Mouse (Mus musculus) WW6 (cell line): ENCODE results near the gene Lgsn.

Source experiments
- DNase-seq: peaks from one replicate; pipeline ENCODE4 v3.0.0-alpha.2; 2013; ENCODE audit warnings: low read depth, low spot score

Lgsn gene

DNA sequence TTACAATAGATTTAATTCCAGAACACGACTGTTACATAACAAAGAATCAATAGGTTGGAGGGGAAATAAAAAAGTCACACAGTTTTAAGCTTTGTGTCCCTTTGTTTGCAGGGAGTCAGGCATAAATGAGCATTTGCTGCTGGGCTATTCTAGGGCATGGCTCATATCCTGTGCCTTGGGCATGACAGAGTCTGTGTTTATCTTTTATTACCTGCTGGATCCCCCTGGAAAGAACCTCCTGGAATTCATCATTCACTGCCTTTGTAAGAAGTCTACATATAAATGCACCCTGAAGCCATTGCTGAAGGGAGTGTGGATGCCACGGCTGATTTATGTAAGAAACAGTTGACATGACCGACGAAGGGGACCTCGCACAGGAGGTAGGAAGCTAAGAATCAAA is at the start of gene Lgsn:
Gene Lgsn (plus strand): TSS at position 301 of the 400 bp plus-strand sequence.
- DNase-seq: no peak

DNA sequence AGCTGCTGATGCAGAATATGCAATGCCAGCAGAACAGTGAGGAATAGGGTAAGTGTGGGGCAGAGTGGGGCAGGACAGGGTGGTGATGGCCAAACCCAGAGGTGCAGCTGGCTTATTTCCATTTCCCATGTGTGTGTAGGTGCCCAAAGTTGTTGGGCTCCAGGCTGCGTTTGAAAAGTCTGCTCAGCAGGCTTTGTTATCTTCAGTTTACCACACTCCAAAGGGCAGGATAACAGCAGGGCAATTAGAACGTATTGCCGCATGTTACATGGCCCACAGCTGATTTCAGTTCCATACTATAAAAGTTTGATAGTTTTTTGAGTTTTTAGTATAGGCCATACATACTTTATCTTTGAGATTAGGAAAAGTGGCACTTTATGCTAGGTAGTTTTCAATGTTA is 37.8 kb upstream of the Lgsn start:
- no peak for DNase-seq

DNA sequence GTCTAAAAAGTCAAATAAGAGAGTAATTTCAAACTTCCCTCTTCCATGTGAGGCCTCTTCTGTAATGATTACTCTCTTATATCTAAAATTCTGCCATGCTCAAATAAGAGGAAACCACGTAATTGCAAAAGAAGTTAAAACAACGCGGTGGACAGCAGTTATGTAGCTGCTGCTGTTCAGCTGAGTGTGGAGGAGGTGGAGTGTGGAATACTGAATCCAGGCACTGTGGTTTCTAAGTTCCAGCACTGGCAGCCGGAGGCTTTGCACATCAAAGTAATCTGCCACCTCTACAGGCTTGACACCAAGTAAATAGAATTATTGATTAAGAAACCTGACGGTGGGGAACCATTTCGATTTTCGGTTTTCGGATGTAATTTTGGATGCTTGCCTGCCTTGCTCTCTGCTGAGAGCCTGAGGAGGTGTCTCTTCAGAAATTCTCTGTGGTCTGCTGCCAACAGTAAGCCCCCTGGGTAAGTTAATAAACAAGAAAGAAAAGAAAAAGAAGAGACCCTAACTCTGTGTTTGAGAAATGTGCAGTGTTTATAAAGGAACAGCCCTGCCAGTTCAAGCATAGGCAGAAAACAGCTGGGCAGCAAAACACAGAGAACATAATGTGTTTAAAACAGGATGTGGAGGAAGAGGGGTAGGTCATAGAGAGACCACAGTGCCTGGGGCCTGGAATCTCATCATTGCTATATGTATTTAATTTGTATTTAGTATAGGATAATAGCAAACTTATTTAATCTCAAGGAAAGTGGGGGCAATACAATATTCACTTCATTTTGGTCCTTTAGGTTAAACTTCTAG is 33.7 kb upstream of the Lgsn start:
- DNase-seq: no peak

DNA sequence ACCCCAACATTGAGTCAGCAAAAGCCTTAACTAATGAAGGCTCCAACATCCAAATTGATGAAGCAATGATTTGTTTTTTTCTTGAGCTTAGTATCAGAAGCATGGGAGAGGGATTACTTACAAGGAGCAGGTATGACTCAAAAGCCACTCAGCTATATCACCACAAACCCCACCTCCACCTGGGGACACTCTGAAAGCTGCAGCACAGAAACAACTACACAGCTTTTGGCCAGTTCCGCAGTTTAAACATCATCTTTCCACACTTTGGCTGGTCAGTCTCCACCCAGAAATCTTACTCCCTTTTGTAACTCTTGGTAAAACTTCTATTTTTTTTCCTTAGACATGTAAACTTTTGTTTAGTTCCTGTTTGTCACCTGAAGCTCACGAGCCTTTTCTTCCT is 32.6 kb upstream of the Lgsn start:
- no peak for DNase-seq

DNA sequence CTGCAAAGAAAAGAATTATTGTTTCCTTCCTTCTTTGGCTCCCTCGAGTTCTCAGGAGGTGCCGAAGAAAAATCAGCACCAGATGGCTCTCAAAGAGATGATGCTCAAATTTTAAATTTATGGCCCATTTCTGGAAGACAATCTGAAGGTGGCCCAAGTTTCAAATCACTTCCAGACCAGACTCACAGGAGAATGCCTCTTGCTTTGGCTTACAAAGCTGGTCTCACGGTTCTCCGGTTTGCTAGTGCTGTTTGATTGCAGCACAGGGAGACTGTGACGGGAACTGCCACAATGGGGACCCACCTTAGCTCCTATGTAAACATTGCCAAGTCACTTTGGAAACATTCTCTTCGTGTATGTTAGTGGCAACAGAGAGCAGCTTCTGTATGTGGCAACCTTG is 26.5 kb upstream of the Lgsn start:
- no peak for DNase-seq

DNA sequence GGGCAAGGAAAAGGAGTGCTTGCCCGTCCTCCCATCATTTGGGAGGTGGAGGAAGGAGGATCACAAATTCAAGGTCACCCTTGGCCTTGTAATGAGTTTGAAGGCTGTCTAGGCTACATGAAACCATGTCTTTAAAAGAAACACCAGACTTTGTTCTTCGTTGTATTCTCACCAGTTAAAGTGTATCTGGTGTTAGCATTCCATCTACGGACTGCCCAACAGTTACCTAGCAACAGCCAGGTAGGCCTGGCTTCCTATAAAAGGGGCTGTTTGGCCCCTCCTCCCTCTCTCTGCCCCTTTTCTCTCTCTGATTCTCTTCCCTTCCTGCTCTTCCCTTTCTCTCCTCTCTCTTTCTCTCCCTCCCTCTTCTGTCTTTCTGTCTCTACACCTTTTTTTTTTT is 25.7 kb upstream of the Lgsn start:
- DNase-seq: no peak

DNA sequence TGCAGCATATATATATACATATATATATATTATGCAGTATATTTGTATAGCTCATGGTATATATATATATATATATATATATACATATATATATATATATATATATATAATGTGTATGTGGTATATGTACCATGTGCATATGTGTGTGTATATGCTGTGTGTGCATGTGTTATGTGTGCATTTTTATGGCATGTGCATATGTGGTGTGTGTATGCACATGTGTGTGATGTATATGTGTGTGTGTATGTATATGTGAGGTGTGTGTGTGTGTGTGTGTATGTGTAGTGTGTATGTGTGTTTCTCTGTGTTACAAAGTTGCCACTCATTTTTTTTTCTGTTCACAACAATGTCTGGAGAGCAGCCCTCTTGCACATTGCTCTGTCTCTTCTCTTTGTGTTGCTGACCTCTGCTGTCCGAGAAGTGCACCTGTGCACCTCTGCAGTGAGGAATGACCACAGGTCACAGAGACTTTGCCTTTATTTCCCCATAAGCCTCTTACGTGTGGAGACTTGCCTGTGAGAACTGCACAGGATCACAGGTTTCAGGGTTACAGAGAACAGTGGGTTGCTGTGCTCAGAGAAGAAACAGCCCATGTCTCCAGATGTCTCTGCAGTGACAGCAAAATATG is 23.3 kb upstream of the Lgsn start:
- DNase-seq: no peak

DNA sequence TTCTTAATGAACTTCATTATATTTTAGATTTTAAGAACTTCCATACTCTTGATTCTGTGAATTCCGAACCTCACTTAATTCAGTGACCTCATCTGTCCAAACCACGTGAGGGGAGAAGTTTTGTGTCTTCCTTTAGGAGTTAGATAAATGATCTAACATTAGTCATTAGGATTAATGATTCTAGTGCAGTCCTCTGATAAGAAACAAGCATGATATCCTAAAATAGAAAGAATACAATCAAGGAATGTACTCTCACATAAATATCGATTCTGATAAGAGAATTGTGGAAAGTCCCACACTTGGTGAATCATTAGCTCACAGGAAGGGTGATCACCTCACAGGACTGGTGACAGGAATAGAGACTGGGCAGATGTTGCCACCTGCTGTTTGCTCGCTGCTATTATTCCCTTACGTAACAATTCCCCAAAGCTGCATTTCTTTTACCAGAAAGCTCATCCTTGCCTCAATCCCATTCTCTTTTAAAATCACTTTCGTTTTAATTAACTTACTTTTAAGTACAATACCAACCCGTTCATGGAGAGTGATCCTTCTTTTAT is 22.3 kb upstream of the Lgsn start:
- DNase-seq: peak; percentile 5

GRCm38 (mm10) chr1:31156185-31156584 is 20.0 kb upstream of the Lgsn start:
- no peak for DNase-seq

DNA sequence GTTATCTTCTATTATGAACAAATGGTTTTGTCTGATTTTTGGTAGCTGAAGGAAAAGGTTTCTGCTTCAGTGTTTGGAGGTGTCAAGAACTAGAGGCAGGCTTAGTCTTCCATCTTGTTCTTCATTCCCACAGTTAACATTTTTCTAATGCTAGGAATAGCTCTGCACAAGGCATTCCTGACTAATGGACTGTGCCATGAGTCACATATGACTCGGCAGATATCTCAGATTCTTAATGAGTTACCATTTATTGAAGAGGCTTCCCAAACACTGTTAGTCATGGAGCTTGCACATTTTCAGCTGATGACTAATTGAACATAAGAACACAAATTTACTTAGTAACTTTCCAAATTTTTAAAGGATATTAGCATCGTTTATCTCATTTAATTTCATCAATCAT is 19.3 kb upstream of the Lgsn start:
- DNase-seq: no peak

DNA sequence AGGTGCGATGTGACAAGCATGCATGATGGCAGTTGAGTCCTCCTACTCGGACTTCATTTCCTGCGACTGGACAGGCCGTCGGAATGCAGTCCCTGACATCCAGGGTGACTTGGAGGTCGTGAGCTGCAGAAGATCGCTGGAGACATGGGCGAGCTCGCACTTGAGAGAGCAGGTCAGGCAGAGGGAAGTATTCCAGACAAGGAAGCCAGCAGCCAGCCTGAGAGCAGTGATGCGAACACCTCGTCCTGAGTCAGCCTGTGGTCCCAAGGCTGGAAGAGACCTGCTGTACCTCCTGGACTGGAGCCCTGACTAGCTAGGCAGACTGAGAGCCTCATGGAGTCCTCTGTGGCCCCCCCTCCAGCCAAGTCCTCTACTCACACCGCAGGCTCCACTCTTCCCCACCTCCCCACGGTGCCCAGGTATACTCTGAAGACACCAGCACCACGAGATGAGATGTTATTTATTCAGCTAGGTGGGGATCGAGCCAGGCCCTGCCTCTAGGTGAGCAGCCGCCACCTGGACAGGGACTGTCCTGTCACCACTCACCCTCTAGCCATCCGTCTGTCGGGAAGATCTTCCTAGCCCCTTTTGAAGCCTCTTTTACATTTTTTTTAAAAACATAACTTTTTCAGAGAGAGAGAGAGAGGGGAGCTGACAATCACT is 11.5 kb upstream of the Lgsn start:
- DNase-seq: no peak

- DNase-seq: no peak
Observed at GRCm38 (mm10) chr1:31165326-31166121, 10.7 kb upstream of the Lgsn start.

DNA sequence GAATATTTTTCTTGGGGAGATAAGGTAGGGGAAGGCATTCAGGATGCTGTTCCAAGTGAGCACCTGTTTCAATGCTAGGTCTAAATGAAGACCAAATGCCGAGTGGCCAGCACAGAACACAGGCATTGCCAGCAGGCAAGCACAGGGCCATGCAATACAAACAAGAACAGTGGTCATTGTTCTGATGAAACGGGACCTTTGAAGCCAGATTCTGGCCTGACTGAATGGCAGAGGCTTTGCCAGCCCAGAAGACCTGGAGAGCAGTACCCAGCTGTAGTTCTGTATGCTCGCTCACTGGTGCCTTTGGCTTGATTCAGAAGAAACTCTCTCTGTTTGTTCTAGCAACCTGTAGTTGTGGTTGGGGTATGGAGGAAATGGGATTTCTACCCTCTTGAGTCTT is 800 bp upstream of the Lgsn start:
- no peak for DNase-seq

DNA sequence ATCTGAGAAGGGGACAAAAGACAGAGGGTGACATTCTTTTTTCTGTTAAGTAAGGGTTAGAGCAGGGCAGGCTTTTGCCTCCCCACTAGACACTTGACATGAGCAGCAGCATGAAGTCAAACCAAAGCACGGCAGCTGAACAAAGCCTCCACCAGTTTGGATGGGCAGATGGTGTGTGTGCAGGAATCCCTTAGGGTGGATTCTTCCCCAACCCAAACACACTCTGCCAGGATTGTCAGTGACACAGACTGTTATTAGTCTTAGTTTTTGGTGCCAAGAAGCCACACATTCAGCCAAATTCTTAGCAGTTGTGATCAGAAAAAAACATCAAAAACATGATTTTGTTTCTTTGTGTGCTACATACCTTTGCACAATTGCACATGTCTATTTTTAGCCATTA is 2.1 kb downstream of the Lgsn start:
- DNase-seq: no peak

DNA sequence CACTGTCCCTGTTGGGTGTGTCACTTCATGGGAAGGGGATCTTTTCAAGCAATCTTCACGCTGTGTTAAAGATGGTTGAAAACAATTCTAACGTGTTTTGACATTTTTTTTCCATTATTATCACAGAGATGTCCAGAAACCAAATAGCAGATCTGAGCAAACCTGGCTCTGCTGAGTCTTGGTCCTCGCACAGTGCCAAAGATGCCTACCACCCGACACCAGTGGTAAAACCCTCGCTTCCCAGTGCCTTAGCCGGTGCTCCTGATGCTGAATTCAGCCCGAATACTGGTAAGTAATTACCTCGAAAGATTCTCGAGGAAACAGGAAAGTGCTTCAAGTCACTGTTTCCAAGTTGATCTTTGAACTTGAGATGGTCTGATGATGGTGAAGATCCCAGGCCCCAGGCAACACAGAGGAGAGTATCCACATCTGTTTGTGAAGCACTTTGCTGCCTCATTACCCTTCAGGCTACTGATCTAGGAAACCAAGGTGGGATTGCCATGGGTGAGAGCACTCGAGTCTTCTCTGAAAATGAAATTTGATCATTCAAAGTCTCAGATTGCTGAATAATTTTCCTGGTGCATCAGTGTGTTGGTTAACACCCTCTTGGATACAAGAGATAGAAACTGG is 14.2 kb downstream of the Lgsn start:
- no peak for DNase-seq

- no peak for DNase-seq
Observed at GRCm38 (mm10) chr1:31195633-31196032, 19.4 kb downstream of the Lgsn start.

DNA sequence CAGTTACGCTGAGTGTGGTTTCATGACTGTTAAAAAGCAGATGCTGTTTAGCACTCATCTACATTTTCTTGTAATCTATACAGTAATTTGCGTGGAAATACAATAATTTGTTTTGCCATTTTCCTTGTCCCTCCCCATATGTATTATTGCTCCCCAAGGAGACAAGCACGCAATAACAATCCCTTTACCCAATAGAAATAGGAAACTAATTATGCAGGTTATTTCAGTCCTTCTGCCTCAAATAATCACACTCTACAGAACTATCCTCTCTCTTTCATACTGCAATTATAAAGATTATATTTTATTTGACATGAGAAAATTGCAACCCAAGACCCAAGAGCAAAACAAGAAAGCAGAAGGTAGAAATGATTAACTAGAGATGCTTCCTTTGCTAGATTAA is 20.8 kb downstream of the Lgsn start:
- no peak for DNase-seq

- no peak for DNase-seq
Observed at GRCm38 (mm10) chr1:31203771-31204170, 27.6 kb downstream of the Lgsn start.

DNA sequence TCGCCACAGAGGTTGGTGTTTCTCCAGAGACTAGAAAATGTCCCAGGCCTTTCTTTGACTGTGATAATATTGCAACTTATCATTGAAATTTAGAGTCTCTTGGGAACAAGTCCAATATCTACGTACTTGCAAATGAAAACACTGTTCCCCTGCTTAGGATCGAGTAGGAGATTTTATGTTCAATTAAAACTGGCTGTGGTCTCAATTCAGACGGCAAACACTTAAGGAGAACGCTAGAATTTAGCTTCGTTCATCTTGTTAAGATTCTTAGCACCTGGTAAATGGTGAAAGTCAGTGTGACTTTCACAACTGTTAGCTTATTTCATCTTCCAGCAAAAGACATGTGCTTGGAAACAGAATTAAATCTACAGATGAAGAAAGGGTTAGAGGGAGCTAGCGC is 29.1 kb downstream of the Lgsn start:
- no peak for DNase-seq

GRCm38 (mm10) chr1:31205770-31206169 is 29.6 kb downstream of the Lgsn start:
- DNase-seq: no peak

GRCm38 (mm10) chr1:31210144-31210543 is 33.9 kb downstream of the Lgsn start:
- no peak for DNase-seq
